Mouse (Mus musculus) intestine, embryonic 14.5 days (tissue): Measurements from ENCODE around the gene Gzmd. TPM values are rescaled to one million over a fixed set of nuclear protein-coding genes. Genes with fewer than 3 reads are reported as not detected.
"Not testable (repeated sequence)": the region's sequence is repeated elsewhere in the genome, so short reads cannot be mapped to it uniquely, and the experiment has no call there.

Experiments used
- ATAC-seq: fragments of 200-750 bp; cut with Nextera tagmentation; replicated peaks from 2 replicates; pipeline ENCODE4 v1.8.0; 2017; ENCODE audit warnings: low read depth, moderate number of reproducible peaks, moderate TSS enrichment, moderate library complexity; ENCODE audit not compliant: low FRiP score, low TSS enrichment
- DNase-seq: peaks from one replicate; pipeline ENCODE4 v3.0.0-alpha.2; 2018; ENCODE audit warnings: low spot score
- H3K27ac ChIP-seq: fragments of 300-500 bp; sonication (generic); 2 replicates; pipeline ENCODE4 v1.5.1; 2014; ENCODE audit warnings: low read depth, mild to moderate bottlenecking, control low read depth
- H3K27me3 ChIP-seq: fragments of 300-500 bp; sonication (generic); replicated peaks from 2 replicates; pipeline ENCODE4 v1.6.1; 2014; ENCODE audit warnings: low read length, control low read depth; ENCODE audit not compliant: control insufficient read depth, insufficient read depth
- H3K36me3 ChIP-seq: fragments of 300-500 bp; sonication (generic); 2 replicates; pipeline ENCODE4 v1.6.1; 2014; ENCODE audit warnings: low read length, control low read depth; ENCODE audit not compliant: control insufficient read depth, insufficient read depth
- H3K4me1 ChIP-seq: fragments of 300-500 bp; sonication (generic); replicated peaks from 2 replicates; pipeline ENCODE4 v1.6.1; 2014; ENCODE audit warnings: low read length, control low read depth, mixed read lengths; ENCODE audit not compliant: control insufficient read depth, insufficient read depth
- H3K4me2 ChIP-seq: fragments of 300-500 bp; sonication (generic); 2 replicates; pipeline ENCODE4 v1.6.1; 2014; ENCODE audit warnings: low read length
- H3K4me3 ChIP-seq: fragments of 300-500 bp; sonication (generic); 2 replicates; pipeline ENCODE4 v1.5.1; 2014; ENCODE audit warnings: low read depth, low read length, control low read depth, mixed read lengths
- H3K9ac ChIP-seq: fragments of 300-500 bp; sonication (generic); 2 replicates; pipeline ENCODE4 v1.6.1; 2014; ENCODE audit warnings: mild to moderate bottlenecking, low read length
- H3K9me3 ChIP-seq: fragments of 300-500 bp; sonication (generic); 2 replicates; pipeline ENCODE4 v1.6.1; 2016; ENCODE audit warnings: low read length, control low read depth; ENCODE audit not compliant: control insufficient read depth
- WGBS: fragments of 180-500 bp; shearing (Covaris S2); extraction: QIAGEN DNeasy Blood & Tissue Kit; methylation state at CpG from one replicate; pipeline ENCODE4 v1.1.7; 2014; 5-methylcytosine and 5-hydroxymethylcytosine counted together
- polyA plus RNA-seq: library from polyadenylated mRNA; unstranded; fragments of >200 nt; fragmentation: Nextera tagmentation; extraction: Ambion mirVana; gene quantifications from 2 replicates; pipeline ENCODE4 v1.2.1, GENCODE M21; 2014

Gzmd gene
- polyA plus RNA-seq, 1 experiment from 2014 or later = not detected

GRCm38 (mm10) chr14:56133675-56134074 is 1.3 kb upstream of the Gzmd start:
- not testable (repeated sequence) for H3K27me3 ChIP-seq, ATAC-seq, H3K27ac ChIP-seq, H3K9me3 ChIP-seq, H3K9ac ChIP-seq, H3K36me3 ChIP-seq, H3K4me1 ChIP-seq, DNase-seq, H3K4me3 ChIP-seq, H3K4me2 ChIP-seq
- WGBS = 78% methylated on average over 1 of the region's 1 CpGs

- Histone ChIP-seq H3K4me3 (no peak overlapping the region), H3K9me3 (no peaks in the 10 kb centered on the region), H3K4me1 (no peaks in the 10 kb centered on the region), H3K27me3 (no peaks in the 10 kb centered on the region), H3K27ac (no peak overlapping the region), H3K4me2 (no peak overlapping the region), H3K9ac (no peak overlapping the region), H3K36me3 (no peaks in the 10 kb centered on the region)
- WGBS = 48% methylated on average over 3 of the region's 3 CpGs
- no peak for ATAC-seq
- no peak for DNase-seq
Observed at GRCm38 (mm10) chr14:56128341-56128740, 4.1 kb downstream of the Gzmd start.

- WGBS = 76% methylated on average over 3 of the region's 3 CpGs
- Histone ChIP-seq H3K27me3 (no peaks in the 10 kb centered on the region), H3K36me3 (no peaks in the 10 kb centered on the region), H3K4me1 (no peaks in the 10 kb centered on the region), H3K27ac (no peak overlapping the region), H3K4me2 (no peak overlapping the region), H3K9me3 (no peaks in the 10 kb centered on the region), H3K4me3 (no peak overlapping the region), H3K9ac (no peak overlapping the region)
- ATAC-seq (no peak), DNase-seq (no peak)
Observed at GRCm38 (mm10) chr14:56123516-56123915, 8.9 kb downstream of the Gzmd start.

- Histone ChIP-seq H3K36me3 (no peaks in the 10 kb centered on the region), H3K4me3 (no peak within 1 kb of the TSS), H3K4me1 (no peaks in the 10 kb centered on the region), H3K4me2 (no peak within 1 kb of the TSS), H3K9me3 (no peaks in the 10 kb centered on the region), H3K27me3 (no peaks in the 10 kb centered on the region), H3K9ac (no peak within 1 kb of the TSS), H3K27ac (no peak within 1 kb of the TSS)
- ATAC-seq (no peak), DNase-seq (no peak)
Observed at GRCm38 (mm10) chr14:56120525-56120924, 11.9 kb downstream of the Gzmd start, which contains the start of gene Gzme. Gene Gzme (minus strand): TSS chr14:56120625.

GRCm38 (mm10) chr14:56115531-56116310 is 16.7 kb downstream of the Gzmd start:
- not testable (repeated sequence) for ATAC-seq

GRCm38 (mm10) chr14:56105447-56106180 is 26.8 kb downstream of the Gzmd start:
- no peak overlapping the region for H3K27ac ChIP-seq
- no peaks in the 10 kb centered on the region for H3K36me3 ChIP-seq
- no peaks in the 10 kb centered on the region for H3K9me3 ChIP-seq
- no peak overlapping the region for H3K9ac ChIP-seq
- no peaks in the 10 kb centered on the region for H3K4me1 ChIP-seq
- 77% methylated on average over 13 of the region's 13 CpGs for WGBS
- H3K4me2 ChIP-seq = no peak overlapping the region
- H3K27me3 ChIP-seq = no peaks in the 10 kb centered on the region
- DNase-seq = peak; percentile 44
- no peak for ATAC-seq
- H3K4me3 ChIP-seq = no peak overlapping the region

More at GRCm38 (mm10) chr14:56115531-56116310, 16.7 kb downstream of the Gzmd start:
- not testable (repeated sequence) for H3K4me1 ChIP-seq, H3K36me3 ChIP-seq, H3K27ac ChIP-seq, DNase-seq, H3K4me2 ChIP-seq, H3K9ac ChIP-seq, H3K27me3 ChIP-seq, H3K4me3 ChIP-seq, H3K9me3 ChIP-seq
- 93% methylated on average over 33 of the region's 33 CpGs for WGBS

- 84% methylated on average over 5 of the region's 5 CpGs for WGBS
- ATAC-seq (no peak), DNase-seq (peak; percentile 13)
- Histone ChIP-seq H3K27ac (no peak overlapping the region), H3K4me2 (no peak overlapping the region), H3K4me3 (no peak overlapping the region), H3K4me1 (no peaks in the 10 kb centered on the region), H3K9me3 (no peaks in the 10 kb centered on the region), H3K27me3 (no peaks in the 10 kb centered on the region), H3K36me3 (no peaks in the 10 kb centered on the region), H3K9ac (no peak overlapping the region)
Observed at GRCm38 (mm10) chr14:56105016-56105415, 27.4 kb downstream of the Gzmd start.

- 60% methylated on average over 3 of the region's 3 CpGs for WGBS
- Histone ChIP-seq H3K4me2 (no peak overlapping the region), H3K4me3 (no peak overlapping the region), H3K36me3 (no peaks in the 10 kb centered on the region), H3K4me1 (no peaks in the 10 kb centered on the region), H3K27me3 (no peaks in the 10 kb centered on the region), H3K9me3 (no peaks in the 10 kb centered on the region), H3K9ac (no peak overlapping the region), H3K27ac (no peak overlapping the region)
- no peak for DNase-seq
- ATAC-seq = no peak
Observed at GRCm38 (mm10) chr14:56103452-56103851, 29.0 kb downstream of the Gzmd start.
